ENCODE assay signal across 8 mouse cellular contexts in genomic region chr13:52977757-52978156, GRCm38 (mm10). TPM values are rescaled to one million over a fixed set of nuclear protein-coding genes. Genes with fewer than 3 reads are reported as not detected.
DNase-seq lines count a peak whose midpoint lies in the region; ATAC-seq and TF ChIP-seq lines count a peak whose summit lies in the region.

No protein-coding gene starts in this region.

- no peaks in the 10 kb centered on the region for H3K36me3 ChIP-seq in embryonic facial prominence, embryonic 14.5 days (ENCODE audit: control insufficient read depth, insufficient read depth, low read length)
- no peaks in the 10 kb centered on the region for H3K36me3 ChIP-seq in intestine, postnatal 0 days (ENCODE audit: control insufficient read depth, insufficient read depth)

- TF ChIP-seq CTCF in layer of hippocampus, adult 2 months (conservative IDR thresholded peaks at IDR 0.05) = no peak
- no peak for TF ChIP-seq CTCF in intestine, postnatal 0 days (IDR thresholded peaks at IDR 0.05; ENCODE audit: low read depth)

- H3K27me3 ChIP-seq in embryonic facial prominence, embryonic 14.5 days (replicated peaks; ENCODE audit: control insufficient read depth, insufficient read depth, low read length) = no peaks in the 10 kb centered on the region
- no peaks in the 10 kb centered on the region for H3K27me3 ChIP-seq in intestine, postnatal 0 days (replicated peaks; ENCODE audit: control insufficient read depth, insufficient read depth, low read length)

- H3K27ac ChIP-seq in layer of hippocampus, adult 2 months = no peak overlapping the region
- no peak overlapping the region for H3K27ac ChIP-seq in embryonic facial prominence, embryonic 14.5 days (replicated peaks; ENCODE audit: low read depth, low read length)
- no peak overlapping the region for H3K27ac ChIP-seq in intestine, postnatal 0 days (ENCODE audit: low read depth, low read length)

- no peak for ATAC-seq in embryonic facial prominence, embryonic 14.5 days (ENCODE audit: low read depth)
- no peak for ATAC-seq in intestine, postnatal 0 days

- DNase-seq in layer of hippocampus, adult 2 months (ENCODE audit: low spot score in 2 of 2) = no peak
- no peak for DNase-seq in layer of hippocampus, adult 9-10 months (ENCODE audit: low spot score)
- DNase-seq in embryonic facial prominence, embryonic 14.5 days (ENCODE audit: low spot score) = no peak
- peak; percentile 15 for DNase-seq in naive thymus-derived CD4-positive, alpha-beta T cell, adult 2 months (ENCODE audit: low read depth)
- DNase-seq in cerebellum, adult 9-11 months = no peak
- no peak for DNase-seq in right cerebral cortex, postnatal 14 days
- no peak for DNase-seq in thymus, postnatal 25 days

- 27% methylated on average over 4 of the region's 4 CpGs for WGBS in embryonic facial prominence, embryonic 14.5 days
- WGBS in intestine, postnatal 0 days = 33% methylated on average over 4 of the region's 4 CpGs

- peak overlapping the region; percentile 100 for H3K4me2 ChIP-seq in embryonic facial prominence, embryonic 14.5 days (ENCODE audit: low read depth, low read length)
- peak overlapping the region; percentile 98 for H3K4me2 ChIP-seq in intestine, postnatal 0 days (replicated peaks; ENCODE audit: low read depth)

- H3K9me3 ChIP-seq in embryonic facial prominence, embryonic 14.5 days (ENCODE audit: control insufficient read depth, low read length) = no peaks in the 10 kb centered on the region
- H3K9me3 ChIP-seq in intestine, postnatal 0 days (ENCODE audit: control insufficient read depth) = no peaks in the 10 kb centered on the region

- H3K4me1 ChIP-seq in embryonic facial prominence, embryonic 14.5 days (ENCODE audit: control insufficient read depth, insufficient read depth, low read length) = peaks cover 35% of the 10 kb centered on the region
- H3K4me1 ChIP-seq in intestine, postnatal 0 days (replicated peaks; ENCODE audit: control insufficient read depth, insufficient read depth, low read length) = peaks cover 26% of the 10 kb centered on the region; the same call in 1 of the 2 replicates

- peak overlapping the region; percentile 71 for H3K4me3 ChIP-seq in layer of hippocampus, adult 2 months
- peak overlapping the region; percentile 92 for H3K4me3 ChIP-seq in embryonic facial prominence, embryonic 14.5 days (ENCODE audit: low read depth, low read length)
- peak overlapping the region; percentile 97 for H3K4me3 ChIP-seq in intestine, postnatal 0 days (ENCODE audit: low read depth, low read length)

- H3K9ac ChIP-seq in embryonic facial prominence, embryonic 14.5 days (ENCODE audit: low read depth, low read length) = peak overlapping the region; percentile 79
- no peak overlapping the region; the same call in 1 of the 2 replicates for H3K9ac ChIP-seq in intestine, postnatal 0 days (ENCODE audit: low read depth, low read length)

RNA-seq across cellular contexts. Expression of gene Nfil3, which starts 3.1 kb away (rescaled TPM):
- total RNA-seq in layer of hippocampus, adult 2 months (2021) = 10 to 100 TPM; 14.2 to 14.7 TPM
- polyA plus RNA-seq in embryonic facial prominence, embryonic 14.5 days (2014; fragmentation: Nextera tagmentation; extraction: Ambion mirVana) = 27.2 and 30.4 TPM in 2 replicates
- polyA plus RNA-seq in intestine, postnatal 0 days (2015; fragmentation: Nextera tagmentation; extraction: Ambion mirVana) = 15.6 and 15.8 TPM in 2 replicates

RNA-seq across cellular contexts. Expression of gene Auh, which starts 48.3 kb away (rescaled TPM):
- total RNA-seq in layer of hippocampus, adult 2 months (2021) = 100 to 1,000 TPM; 107 to 121 TPM
- polyA plus RNA-seq in embryonic facial prominence, embryonic 14.5 days (2014; fragmentation: Nextera tagmentation; extraction: Ambion mirVana) = 34.0 and 35.2 TPM in 2 replicates
- polyA plus RNA-seq in intestine, postnatal 0 days (2015; fragmentation: Nextera tagmentation; extraction: Ambion mirVana) = 45.0 and 46.4 TPM in 2 replicates
